Mouse (Mus musculus): ENCODE data around the gene Gm20388. TPM values are rescaled to one million over a fixed set of nuclear protein-coding genes. Genes with fewer than 3 reads are reported as not detected.
A peak's percentile ranks its signal among the peaks of the same experiment; 100 is the strongest.

Gene Gm20388
- polyA plus RNA-seq, 1 experiment, result 49.7 TPM

DNA sequence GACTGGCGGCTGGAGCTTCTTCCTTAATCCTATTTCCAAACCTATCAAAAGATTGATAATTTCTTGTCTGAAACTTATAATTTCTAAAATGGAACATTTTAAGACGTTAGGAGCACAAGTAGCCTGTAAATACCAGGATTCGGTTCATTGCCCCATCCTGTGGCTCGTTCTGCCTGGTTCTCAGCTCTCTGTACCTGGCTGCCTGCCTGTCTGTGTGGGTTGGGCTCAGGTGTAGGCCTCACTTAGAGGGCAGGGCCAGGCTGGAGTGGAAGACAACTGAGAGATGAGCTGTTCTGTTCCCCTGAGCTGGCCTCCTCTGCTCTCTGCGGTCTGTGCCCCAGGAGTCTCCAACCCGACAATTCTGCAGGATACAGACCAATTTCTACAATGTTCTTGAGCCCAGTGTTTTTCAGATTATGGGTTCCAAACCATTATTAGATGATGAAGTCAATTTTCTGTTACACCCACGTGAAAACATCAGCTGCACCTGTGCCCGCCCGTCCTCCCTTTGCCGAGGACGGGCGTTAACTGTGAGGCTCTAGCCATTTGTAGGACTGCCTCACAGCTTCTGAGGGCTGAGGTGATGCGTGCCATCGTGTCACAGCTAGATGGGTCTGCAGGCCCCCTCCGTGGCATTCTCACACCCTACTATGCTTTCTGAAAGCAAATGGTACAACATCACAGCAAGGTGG, 4392.7 kb downstream of the Gm20388 start:
- whole genome bisulfite sequencing, result 65% methylated on average over 15 of the region's 15 CpGs
- peak overlapping the region; percentile 48; the same call in 1 of the 2 replicates for H3K27ac ChIP-seq (ENCODE audit: insufficient read depth, low read depth, low read length)

DNA sequence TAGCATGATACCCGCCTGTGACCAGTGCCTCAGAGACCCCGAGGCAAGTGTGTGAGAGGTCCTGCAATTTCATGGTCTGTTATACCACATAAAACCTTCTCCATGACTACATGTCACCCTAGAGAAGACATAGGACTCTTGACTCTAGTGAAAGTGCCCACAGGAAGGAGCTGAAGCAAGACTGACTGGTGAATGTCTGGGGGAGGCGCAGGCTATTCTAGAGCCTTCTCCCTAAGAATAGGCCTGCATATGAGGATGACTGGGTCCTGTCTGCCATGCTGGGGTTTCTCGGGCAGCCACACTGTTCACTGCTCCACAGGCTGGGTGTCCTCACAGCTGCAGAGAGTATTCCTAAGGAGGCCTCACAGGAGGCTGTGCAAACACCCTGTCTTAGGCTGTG, 4393.5 kb downstream of the Gm20388 start:
- no peak overlapping the region for H3K4me3 ChIP-seq (ENCODE audit: insufficient read depth, low read depth, low read length)
- WGBS, result 72% methylated on average over 4 of the region's 4 CpGs
- no peaks in the 10 kb centered on the region for H3K36me3 ChIP-seq (ENCODE audit: control insufficient read depth, insufficient read depth, low read length)
- no peak overlapping the region for H3K27ac ChIP-seq (ENCODE audit: insufficient read depth, low read depth, low read length)
- no peak for DNase-seq
- no peaks in the 10 kb centered on the region for H3K27me3 ChIP-seq (replicated peaks; ENCODE audit: control insufficient read depth, insufficient read depth, low read length)
- peaks cover 16% of the 10 kb centered on the region for H3K4me1 ChIP-seq (ENCODE audit: control insufficient read depth, insufficient read depth, low read length)
- TF ChIP-seq CTCF (conservative IDR thresholded peaks at IDR 0.05; ENCODE audit: insufficient read depth, insufficient read length, low read depth, low read length) (no peak), POLR2A (IDR thresholded peaks at IDR 0.05; ENCODE audit: low read depth, low read length) (no peak)

More for the DNA sequence above, 4392.7 kb downstream of the Gm20388 start:
- TF ChIP-seq CTCF (conservative IDR thresholded peaks at IDR 0.05; ENCODE audit: insufficient read depth, insufficient read length, low read depth, low read length) (no peak), POLR2A (IDR thresholded peaks at IDR 0.05; ENCODE audit: low read depth, low read length) (no peak)
- Histone ChIP-seq H3K4me1 (ENCODE audit: control insufficient read depth, insufficient read depth, low read length) (peaks cover 16% of the 10 kb centered on the region), H3K4me3 (ENCODE audit: insufficient read depth, low read depth, low read length) (no peak overlapping the region), H3K27me3 (replicated peaks; ENCODE audit: control insufficient read depth, insufficient read depth, low read length) (no peaks in the 10 kb centered on the region), H3K36me3 (ENCODE audit: control insufficient read depth, insufficient read depth, low read length) (no peaks in the 10 kb centered on the region)
- peak; percentile 74 for DNase-seq

- Histone ChIP-seq H3K36me3 (ENCODE audit: control insufficient read depth, insufficient read depth, low read length) (no peaks in the 10 kb centered on the region), H3K27ac (ENCODE audit: insufficient read depth, low read depth, low read length) (no peak overlapping the region), H3K4me3 (ENCODE audit: insufficient read depth, low read depth, low read length) (no peak overlapping the region), H3K27me3 (replicated peaks; ENCODE audit: control insufficient read depth, insufficient read depth, low read length) (no peaks in the 10 kb centered on the region), H3K4me1 (ENCODE audit: control insufficient read depth, insufficient read depth, low read length) (peaks cover 22% of the 10 kb centered on the region)
- 62% methylated on average over 7 of the region's 7 CpGs for WGBS
- TF ChIP-seq CTCF (conservative IDR thresholded peaks at IDR 0.05; ENCODE audit: insufficient read depth, insufficient read length, low read depth, low read length) (no peak), POLR2A (IDR thresholded peaks at IDR 0.05; ENCODE audit: low read depth, low read length) (no peak)
- DNase-seq, result no peak
These were observed 4395.9 kb downstream of the Gm20388 start for GRCm38 (mm10) chr8:124306574-124306973.

DNA sequence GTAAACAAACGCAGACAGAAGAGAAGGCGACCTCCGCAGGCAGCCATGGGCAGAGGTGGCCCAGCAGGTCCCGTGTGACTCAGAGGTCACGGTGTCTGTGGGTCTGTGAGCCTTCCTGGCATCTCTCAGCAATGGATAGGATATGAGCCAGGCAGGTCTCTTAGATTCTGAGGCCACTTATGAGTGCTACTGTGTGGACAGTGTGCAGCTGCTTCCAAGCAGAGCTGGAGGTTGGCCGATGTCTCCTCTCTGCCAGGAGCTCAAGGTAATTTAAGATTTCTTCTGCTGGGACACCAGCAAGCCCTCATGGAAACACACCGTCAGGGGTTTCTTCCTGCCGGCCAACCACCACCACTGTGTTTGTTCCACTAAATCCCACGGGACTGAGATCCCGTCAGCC, 4397.1 kb downstream of the Gm20388 start:
- Histone ChIP-seq H3K27ac (ENCODE audit: insufficient read depth, low read depth, low read length) (no peak overlapping the region), H3K36me3 (ENCODE audit: control insufficient read depth, insufficient read depth, low read length) (no peaks in the 10 kb centered on the region), H3K4me3 (ENCODE audit: insufficient read depth, low read depth, low read length) (no peak overlapping the region), H3K4me1 (ENCODE audit: control insufficient read depth, insufficient read depth, low read length) (peaks cover 15% of the 10 kb centered on the region), H3K27me3 (replicated peaks; ENCODE audit: control insufficient read depth, insufficient read depth, low read length) (no peaks in the 10 kb centered on the region)
- DNase-seq, result no peak
- TF ChIP-seq CTCF (conservative IDR thresholded peaks at IDR 0.05; ENCODE audit: insufficient read depth, insufficient read length, low read depth, low read length) (no peak), POLR2A (IDR thresholded peaks at IDR 0.05; ENCODE audit: low read depth, low read length) (no peak)
- 92% methylated on average over 10 of the region's 10 CpGs for WGBS

DNA sequence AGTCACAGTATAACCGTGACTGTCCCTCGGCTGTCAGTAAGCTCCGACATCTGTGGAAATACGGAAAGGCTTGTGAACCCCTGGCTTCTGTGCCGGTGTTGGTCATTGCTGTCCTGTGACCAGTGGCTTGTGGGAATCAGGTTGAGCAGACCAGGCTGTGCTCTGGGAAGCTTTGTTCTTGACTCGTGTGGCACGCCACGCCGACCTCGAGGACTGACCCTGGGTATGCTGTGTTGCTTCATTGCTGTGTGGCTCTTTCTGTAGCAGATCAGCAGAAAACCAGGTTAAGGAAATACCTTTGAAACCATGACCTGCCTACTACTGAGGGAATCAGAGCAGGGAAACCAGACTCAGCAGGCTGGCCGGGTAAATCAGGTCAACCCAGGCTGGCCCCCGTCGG, 4399.9 kb downstream of the Gm20388 start:
- H3K4me3 ChIP-seq (ENCODE audit: insufficient read depth, low read depth, low read length), result no peak overlapping the region
- H3K27ac ChIP-seq (ENCODE audit: insufficient read depth, low read depth, low read length), result no peak overlapping the region
- no peaks in the 10 kb centered on the region for H3K27me3 ChIP-seq (replicated peaks; ENCODE audit: control insufficient read depth, insufficient read depth, low read length)
- peaks cover 6% of the 10 kb centered on the region; the same call in 1 of the 2 replicates for H3K4me1 ChIP-seq (ENCODE audit: control insufficient read depth, insufficient read depth, low read length)
- peak; percentile 48 for DNase-seq
- WGBS, result 57% methylated on average over 13 of the region's 13 CpGs
- no peak for TF ChIP-seq POLR2A (IDR thresholded peaks at IDR 0.05; ENCODE audit: low read depth, low read length)
- TF ChIP-seq CTCF (conservative IDR thresholded peaks at IDR 0.05; ENCODE audit: insufficient read depth, insufficient read length, low read depth, low read length), result no peak
- H3K36me3 ChIP-seq (ENCODE audit: control insufficient read depth, insufficient read depth, low read length), result no peaks in the 10 kb centered on the region

DNA sequence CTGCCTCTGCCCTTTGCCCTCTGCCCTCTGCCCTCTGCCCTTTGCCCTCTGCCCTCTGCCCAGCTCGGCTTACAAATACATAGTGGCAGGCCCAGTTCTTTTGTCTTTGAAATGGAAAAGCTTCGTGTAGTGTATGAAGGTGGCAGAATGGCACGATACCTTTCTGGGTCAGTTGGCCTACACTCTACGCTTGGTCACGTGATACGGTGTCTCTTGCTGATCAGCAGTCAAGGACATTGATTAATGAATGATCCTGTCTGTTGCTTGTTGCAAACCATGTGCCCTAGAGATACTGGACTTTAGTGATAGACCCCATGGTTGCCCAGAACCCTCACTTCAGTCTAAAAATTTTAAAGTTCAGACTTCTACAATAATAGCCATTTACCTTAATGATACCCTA, 4400.5 kb downstream of the Gm20388 start:
- 63% methylated on average over 6 of the region's 6 CpGs for WGBS
- H3K27ac ChIP-seq (ENCODE audit: insufficient read depth, low read depth, low read length), result no peak overlapping the region
- DNase-seq, result peak; percentile 40
- H3K36me3 ChIP-seq (ENCODE audit: control insufficient read depth, insufficient read depth, low read length), result no peaks in the 10 kb centered on the region
- no peak for TF ChIP-seq POLR2A (IDR thresholded peaks at IDR 0.05; ENCODE audit: low read depth, low read length)
- no peak for TF ChIP-seq CTCF (conservative IDR thresholded peaks at IDR 0.05; ENCODE audit: insufficient read depth, insufficient read length, low read depth, low read length)
- H3K27me3 ChIP-seq (replicated peaks; ENCODE audit: control insufficient read depth, insufficient read depth, low read length), result no peaks in the 10 kb centered on the region
- H3K4me1 ChIP-seq (ENCODE audit: control insufficient read depth, insufficient read depth, low read length), result peaks cover 6% of the 10 kb centered on the region; the same call in 1 of the 2 replicates
- no peak overlapping the region for H3K4me3 ChIP-seq (ENCODE audit: insufficient read depth, low read depth, low read length)

DNA sequence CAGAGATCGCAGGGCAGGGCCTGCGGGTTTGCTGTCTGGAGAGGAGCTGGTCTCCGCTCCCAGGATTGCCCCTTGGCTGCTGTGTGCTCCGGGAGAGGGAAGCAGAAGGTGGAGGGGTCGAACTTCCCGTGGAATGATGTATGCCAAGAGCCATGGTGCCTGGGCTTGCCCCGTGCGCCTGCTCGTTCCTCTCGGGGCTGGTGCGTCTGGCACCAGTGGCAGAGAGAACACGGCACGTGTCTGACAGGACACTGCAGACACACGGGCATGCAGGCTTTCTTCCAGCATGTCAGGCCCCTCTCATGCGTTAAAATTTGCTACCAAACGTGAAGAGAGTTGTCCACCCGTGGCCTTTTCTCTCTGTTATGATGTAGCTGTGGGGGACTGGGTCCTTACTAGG, 4401.1 kb downstream of the Gm20388 start:
- Histone ChIP-seq H3K36me3 (ENCODE audit: control insufficient read depth, insufficient read depth, low read length) (no peaks in the 10 kb centered on the region), H3K4me1 (ENCODE audit: control insufficient read depth, insufficient read depth, low read length) (peaks cover 6% of the 10 kb centered on the region; the same call in 1 of the 2 replicates), H3K27ac (ENCODE audit: insufficient read depth, low read depth, low read length) (no peak overlapping the region), H3K27me3 (replicated peaks; ENCODE audit: control insufficient read depth, insufficient read depth, low read length) (no peaks in the 10 kb centered on the region), H3K4me3 (ENCODE audit: insufficient read depth, low read depth, low read length) (no peak overlapping the region)
- no peak for DNase-seq
- TF ChIP-seq POLR2A (IDR thresholded peaks at IDR 0.05; ENCODE audit: low read depth, low read length) (no peak), CTCF (conservative IDR thresholded peaks at IDR 0.05; ENCODE audit: insufficient read depth, insufficient read length, low read depth, low read length) (no peak)
- 88% methylated on average over 17 of the region's 17 CpGs for WGBS

All from kidney, adult 2 months (tissue).